Mouse (Mus musculus) small intestine, adult 2 months (tissue): ENCODE measurements at regions not wholly inside any gene's neighbourhood (a gene's known extent, or its start where the extent isn't known, plus 50 kb on each side); places are given as distances from the start of the nearest gene placed in this dataset.

Experiments
- H3K27ac ChIP-seq: fragments of 200-500 bp; 2 replicates; pipeline ENCODE4 v1.5.1; 2012; ENCODE audit warnings: low read depth, low read length, control low read depth, inconsistent platforms; ENCODE audit not compliant: insufficient read depth
- H3K27me3 ChIP-seq: fragments of 200-500 bp; 2 replicates; pipeline ENCODE4 v1.6.1; 2012; ENCODE audit warnings: mild to moderate bottlenecking, moderate library complexity, low read length, inconsistent platforms; ENCODE audit not compliant: control insufficient read depth, insufficient read depth
- H3K36me3 ChIP-seq: fragments of 200-500 bp; 2 replicates; pipeline ENCODE4 v1.6.1; 2012; ENCODE audit warnings: mild to moderate bottlenecking, low read length, control low read depth, inconsistent platforms; ENCODE audit not compliant: control insufficient read depth, insufficient read depth
- H3K4me1 ChIP-seq: fragments of 200-500 bp; 2 replicates; pipeline ENCODE4 v1.6.1; 2012; ENCODE audit warnings: low read length, inconsistent platforms, mixed read lengths; ENCODE audit not compliant: control insufficient read depth, insufficient read depth, insufficient read length
- H3K4me3 ChIP-seq: fragments of 200-500 bp; 2 replicates; pipeline ENCODE4 v1.5.1; 2012; ENCODE audit warnings: low read depth, mild to moderate bottlenecking, control low read depth, inconsistent platforms, low read length, moderate library complexity
- CTCF ChIP-seq: fragments of 200-500 bp; IDR thresholded peaks from 2 replicates; pipeline ENCODE4 v1.5.1; 2012; ENCODE audit warnings: low read depth, mild to moderate bottlenecking, control low read depth, inconsistent platforms, low read length, moderate library complexity, mixed read lengths; ENCODE audit not compliant: insufficient replicate concordance, insufficient read length; ENCODE audit errors: extremely low read depth
- POLR2A ChIP-seq: fragments of 200-500 bp; IDR thresholded peaks from 2 replicates; pipeline ENCODE4 v1.6.1; 2012; ENCODE audit warnings: low read depth, mild to moderate bottlenecking, control low read depth, inconsistent platforms, low read length, moderate library complexity
- WGBS: fragments of 180-500 bp; shearing (Covaris S2); methylation state at CpG from one replicate; pipeline ENCODE4 v1.1.7; 2018; 5-methylcytosine and 5-hydroxymethylcytosine counted together

DNA sequence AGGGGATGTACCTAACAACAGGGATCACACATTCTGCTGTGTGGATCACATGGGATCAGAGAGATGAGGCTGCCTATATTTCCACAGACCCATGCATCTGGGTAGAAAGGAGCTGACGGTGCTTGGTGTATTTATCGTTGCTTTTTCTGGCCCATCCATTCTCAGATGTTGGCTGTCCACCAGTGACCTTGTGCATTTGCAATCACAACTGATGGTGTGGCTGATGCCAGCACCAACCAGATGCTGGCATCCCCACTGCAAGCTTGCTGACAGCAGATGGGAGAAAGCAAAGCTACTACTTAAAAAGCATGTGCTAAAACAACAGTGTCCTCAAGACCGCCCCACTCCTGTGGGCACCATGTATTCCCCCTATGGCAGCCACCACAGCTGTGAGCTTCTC lies 198.3 kb upstream of the Dapk1 start:
- WGBS: 91% methylated on average over 3 of the region's 3 CpGs
- no peaks in the 10 kb centered on the region for H3K27me3 ChIP-seq
- TF ChIP-seq POLR2A: no peak
- no peak for TF ChIP-seq CTCF
- H3K4me3 ChIP-seq: no peak overlapping the region
- H3K27ac ChIP-seq: no peak overlapping the region
- no peaks in the 10 kb centered on the region for H3K36me3 ChIP-seq
- no peaks in the 10 kb centered on the region for H3K4me1 ChIP-seq

DNA sequence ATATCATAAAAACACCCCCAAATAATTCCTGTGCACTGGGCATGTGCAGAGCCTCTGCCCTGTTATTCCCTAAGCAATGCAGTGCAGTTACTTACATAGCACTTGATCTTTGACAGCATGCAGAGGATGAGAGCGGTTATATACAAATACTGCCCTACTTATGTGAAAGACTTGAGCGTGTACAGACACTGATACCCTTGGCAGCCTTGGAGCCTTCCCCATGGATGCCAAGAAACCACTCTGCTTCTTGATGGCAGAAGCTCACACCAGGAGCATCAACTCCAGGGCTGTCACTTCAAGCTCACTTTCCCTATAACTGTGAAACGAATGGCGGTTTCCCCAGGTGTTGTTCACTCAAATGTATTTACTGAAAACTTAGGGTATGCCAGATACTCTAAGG lies 194.4 kb upstream of the Dapk1 start:
- no peaks in the 10 kb centered on the region for H3K4me1 ChIP-seq
- H3K27ac ChIP-seq: no peak overlapping the region
- no peak for TF ChIP-seq POLR2A
- TF ChIP-seq CTCF: no peak
- H3K36me3 ChIP-seq: no peaks in the 10 kb centered on the region
- H3K4me3 ChIP-seq: no peak overlapping the region
- no peaks in the 10 kb centered on the region for H3K27me3 ChIP-seq
- WGBS: 86% methylated on average over 4 of the region's 4 CpGs

- Histone ChIP-seq H3K27me3 (no peaks in the 10 kb centered on the region), H3K4me3 (no peak overlapping the region), H3K36me3 (no peaks in the 10 kb centered on the region), H3K27ac (no peak overlapping the region), H3K4me1 (no peaks in the 10 kb centered on the region)
- 83% methylated on average over 14 of the region's 14 CpGs for WGBS
- TF ChIP-seq POLR2A (no peak), CTCF (no peak)
These were observed 191.8 kb upstream of the Dapk1 start for GRCm38 (mm10) chr13:60409706-60410502.

- 57% methylated on average over 1 of the region's 1 CpGs for WGBS
- no peak overlapping the region for H3K4me3 ChIP-seq
- H3K27me3 ChIP-seq: no peaks in the 10 kb centered on the region
- no peaks in the 10 kb centered on the region for H3K4me1 ChIP-seq
- no peak overlapping the region for H3K27ac ChIP-seq
- H3K36me3 ChIP-seq: no peaks in the 10 kb centered on the region
- TF ChIP-seq POLR2A: no peak
- TF ChIP-seq CTCF: no peak
These were observed 185.7 kb upstream of the Dapk1 start for GRCm38 (mm10) chr13:60416024-60416423.

GRCm38 (mm10) chr13:60417015-60417414 lies 184.7 kb upstream of the Dapk1 start:
- 83% methylated on average over 8 of the region's 8 CpGs for WGBS
- H3K27me3 ChIP-seq: no peaks in the 10 kb centered on the region
- no peak overlapping the region for H3K4me3 ChIP-seq
- no peak overlapping the region for H3K27ac ChIP-seq
- no peaks in the 10 kb centered on the region for H3K36me3 ChIP-seq
- H3K4me1 ChIP-seq: no peaks in the 10 kb centered on the region
- TF ChIP-seq CTCF: no peak
- TF ChIP-seq POLR2A: no peak

- Histone ChIP-seq H3K27ac (no peak overlapping the region), H3K27me3 (no peaks in the 10 kb centered on the region), H3K4me1 (no peaks in the 10 kb centered on the region), H3K36me3 (no peaks in the 10 kb centered on the region), H3K4me3 (no peak overlapping the region)
- TF ChIP-seq POLR2A (no peak), CTCF (no peak)
- WGBS: 81% methylated on average over 14 of the region's 14 CpGs
These were observed 184.2 kb upstream of the Dapk1 start for GRCm38 (mm10) chr13:60417436-60418158.

- Histone ChIP-seq H3K27ac (no peak overlapping the region), H3K4me1 (no peaks in the 10 kb centered on the region), H3K36me3 (no peaks in the 10 kb centered on the region), H3K27me3 (no peaks in the 10 kb centered on the region), H3K4me3 (no peak overlapping the region)
- TF ChIP-seq POLR2A (no peak), CTCF (no peak)
- 69% methylated on average over 7 of the region's 7 CpGs for WGBS
These were observed 181.4 kb upstream of the Dapk1 start for GRCm38 (mm10) chr13:60420386-60420785.
